Mouse (Mus musculus): ENCODE measurements around the gene Epb41l1. TPM values are rescaled to one million over a fixed set of nuclear protein-coding genes. Genes with fewer than 3 reads are reported as not detected.

Gene Epb41l1
- total RNA-seq, 2 experiments from 2014 or later: 3.8 to 4.6 TPM

- Histone ChIP-seq H3K4me3 (no peak overlapping the region), H3K27ac (no peak overlapping the region)
- peak; percentile 56 for TF ChIP-seq CTCF (IDR thresholded peaks at IDR 0.05)
- no peak for DNase-seq
- intact Hi-C loops (cut with DNase I): no loop called here
Observed at GRCm38 (mm10) chr2:156584154-156584796, 163.6 kb downstream of the Epb41l1 start.

DNA sequence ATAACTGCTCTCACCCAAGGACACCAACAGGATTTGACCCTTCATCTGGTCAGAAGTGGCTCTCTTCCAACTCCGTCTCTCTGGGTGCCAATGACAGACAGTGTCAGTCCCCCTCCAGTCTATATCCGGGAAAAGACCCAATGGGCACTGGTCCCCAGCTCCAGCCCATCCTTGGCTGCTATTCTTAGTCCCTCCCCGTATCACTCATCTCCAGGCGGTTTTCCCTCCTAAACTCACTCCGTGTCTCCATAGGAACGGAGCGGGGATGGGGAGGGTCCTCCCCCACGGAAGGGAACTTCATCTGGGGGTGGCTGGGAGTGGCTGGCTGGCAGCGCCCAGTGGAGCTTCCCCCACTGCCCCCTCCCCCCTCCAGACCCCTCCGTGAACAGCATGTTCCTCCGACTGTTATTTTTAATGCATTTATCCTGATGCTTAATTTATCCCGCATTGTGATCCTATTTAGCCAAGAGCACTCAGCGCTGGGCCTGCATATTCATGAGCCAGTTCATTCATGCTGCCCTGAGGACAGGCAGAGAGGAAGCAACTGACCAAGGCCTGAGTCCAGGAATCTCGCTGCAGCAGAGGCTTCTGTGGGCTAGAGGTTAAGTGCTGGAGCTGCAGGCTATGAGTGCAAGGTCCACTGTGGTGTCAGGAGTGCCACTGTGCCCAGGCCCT is 164.2 kb downstream of the Epb41l1 start:
- no peak overlapping the region for H3K27ac ChIP-seq
- no peak for DNase-seq
- intact Hi-C loops (cut with DNase I): no loop called here

DNA sequence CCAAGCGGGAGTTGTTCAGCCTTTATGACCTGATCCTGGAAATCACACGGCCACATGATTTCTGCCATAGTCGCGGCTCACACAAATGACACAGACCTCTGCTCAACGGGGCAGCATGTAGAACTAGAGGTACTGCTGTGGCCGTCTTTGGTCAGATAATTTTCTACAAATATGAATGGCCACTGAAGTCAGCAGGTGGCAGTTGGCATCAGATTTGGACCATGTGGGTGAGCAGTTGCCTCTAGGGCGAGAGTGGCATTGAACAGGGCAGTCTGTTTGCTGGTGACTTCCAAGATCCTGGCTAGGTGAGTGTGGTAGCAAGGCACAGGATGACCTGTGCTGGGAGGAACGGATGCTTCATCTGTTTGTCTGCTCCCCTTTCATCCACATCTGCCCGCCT is 168.8 kb downstream of the Epb41l1 start:
- H3K27ac ChIP-seq: no peak overlapping the region
- no peak for TF ChIP-seq CTCF (IDR thresholded peaks at IDR 0.05)
- DNase-seq: no peak
- intact Hi-C loops (cut with DNase I): no loop called here
- H3K4me3 ChIP-seq: no peak overlapping the region

More for the DNA sequence above, 164.2 kb downstream of the Epb41l1 start:
- no peak for TF ChIP-seq CTCF (IDR thresholded peaks at IDR 0.05)
- no peak overlapping the region for H3K4me3 ChIP-seq

Small RNAs within 50 kb of the gene (microRNA-seq; reads per million reads assigned to microRNA genes)
- not detected for gene Gm22758

Other genes starting within 250 kb of the Epb41l1 start
- gene Rbm39, start 240.7 kb upstream of the Epb41l1 start, total RNA-seq (2021): 100 to 1,000 TPM; 119 TPM
- 10 to 100 TPM; 30.8 to 31.4 TPM for gene Phf20, start 224.4 kb upstream of the Epb41l1 start, total RNA-seq (2021)
- under 1 TPM; 0.86 to 0.92 TPM for gene Cnbd2, start 108.6 kb upstream of the Epb41l1 start, total RNA-seq (2021)
- 10 to 100 TPM; 61.0 to 61.2 TPM for gene Scand1, start 108.2 kb upstream of the Epb41l1 start, total RNA-seq (2021)
- 10 to 100 TPM; 22.0 to 22.4 TPM for gene Aar2, start 126.7 kb downstream of the Epb41l1 start, total RNA-seq (2021)
- 10 to 100 TPM; 43.5 to 55.3 TPM for gene Dlgap4, start 192.8 kb downstream of the Epb41l1 start, total RNA-seq (2021)

Measured in gastrocnemius, adult 2 months (tissue).